Mouse (Mus musculus): Measurements from ENCODE around the gene Lce1b. TPM values are rescaled to one million over a fixed set of nuclear protein-coding genes. Genes with fewer than 3 reads are reported as not detected.

Lce1b gene
- not detected in 2 replicates for total RNA-seq (2023)

GRCm38 (mm10) chr3:92656826-92657225, at the start of gene Lce1b:
TSS of gene Lce1b (minus strand) at chr3:92656926.

GRCm38 (mm10) chr3:92687110-92687509, 30.4 kb upstream of the Lce1b start, which contains the start of gene Lce1d:
TSS of gene Lce1d (minus strand) at chr3:92687210.

GRCm38 (mm10) chr3:92678947-92679346, 22.2 kb upstream of the Lce1b start, which contains the start of gene Lce1c:
TSS of gene Lce1c (plus strand) at chr3:92679247.

GRCm38 (mm10) chr3:92670215-92670614, 13.5 kb upstream of the Lce1b start, which contains the start of gene Lce1a2:
TSS of gene Lce1a2 (minus strand) at chr3:92670315.

GRCm38 (mm10) chr3:92648207-92648606, 8.5 kb downstream of the Lce1b start, which contains the start of gene Lce1a1:
TSS of gene Lce1a1 (minus strand) at chr3:92648307.

GRCm38 (mm10) chr3:92621560-92621959, 35.2 kb downstream of the Lce1b start, which contains the start of gene Lce6a:
TSS of gene Lce6a (minus strand) at chr3:92621660.

GRCm38 (mm10) chr3:92607392-92607791, 49.3 kb downstream of the Lce1b start, which contains the start of gene 2210017I01Rik:
TSS of gene 2210017I01Rik (minus strand) at chr3:92607492.

Other genes with a start within 250 kb of the Lce1b start
- gene Sprr2i, start 248.9 kb downstream of the Lce1b start, total RNA-seq (2023), result not detected in 2 replicates
- gene Sprr2j-ps, start 238.8 kb downstream of the Lce1b start, total RNA-seq (2023), result not detected in 2 replicates
- 2.2 TPM in 1 of 2 replicates, not detected in the other for gene Gm9774, start 227.5 kb downstream of the Lce1b start, total RNA-seq (2023)
- not detected in 2 replicates for gene Sprr2k, start 224.3 kb downstream of the Lce1b start, total RNA-seq (2023)
- not detected in 2 replicates for gene Sprr1b, start 218.1 kb downstream of the Lce1b start, total RNA-seq (2023)
- gene Sprr3, start 198.2 kb downstream of the Lce1b start, total RNA-seq (2023), result not detected in 2 replicates
- not detected in 2 replicates for gene Sprr1a, start 171.0 kb downstream of the Lce1b start, total RNA-seq (2023)
- not detected in 2 replicates for gene Sprr4, start 156.4 kb downstream of the Lce1b start, total RNA-seq (2023)
- not detected in 2 replicates for gene 2310046K23Rik, start 122.4 kb downstream of the Lce1b start, total RNA-seq (2023)
- not detected in 2 replicates for gene Ivl, start 83.2 kb downstream of the Lce1b start, total RNA-seq (2023)
- not detected in 2 replicates for gene Smcp, start 67.9 kb downstream of the Lce1b start, total RNA-seq (2023)
- not detected in 2 replicates for gene 2210017I01Rik, start 49.4 kb downstream of the Lce1b start, total RNA-seq (2023)
- gene Lce6a, start 35.3 kb downstream of the Lce1b start, total RNA-seq (2023), result not detected in 2 replicates
- not detected in 2 replicates for gene Lce1a1, start 8.6 kb downstream of the Lce1b start, total RNA-seq (2023)
- gene Lce1a2, start 13.4 kb upstream of the Lce1b start, total RNA-seq (2023), result not detected in 2 replicates
- not detected in 2 replicates for gene Lce1c, start 22.3 kb upstream of the Lce1b start, total RNA-seq (2023)
- not detected in 2 replicates for gene Lce1d, start 30.3 kb upstream of the Lce1b start, total RNA-seq (2023)
- gene Lce1e, start 52.1 kb upstream of the Lce1b start, total RNA-seq (2023), result not detected in 2 replicates
- not detected in 2 replicates for gene Lce1f, start 63.4 kb upstream of the Lce1b start, total RNA-seq (2023)
- not detected in 2 replicates for gene Gm38119, start 82.2 kb upstream of the Lce1b start, total RNA-seq (2023)
- gene Lce1g, start 95.4 kb upstream of the Lce1b start, total RNA-seq (2023), result not detected in 2 replicates
- gene Lce1h, start 108.1 kb upstream of the Lce1b start, total RNA-seq (2023), result not detected in 2 replicates
- gene Lce1i, start 122.0 kb upstream of the Lce1b start, total RNA-seq (2023), result not detected in 2 replicates
- gene Lce1j, start 133.6 kb upstream of the Lce1b start, total RNA-seq (2023), result not detected in 2 replicates
- gene Lce1k, start 151.0 kb upstream of the Lce1b start, total RNA-seq (2023), result not detected in 2 replicates
- not detected in 2 replicates for gene Kprp, start 170.3 kb upstream of the Lce1b start, total RNA-seq (2023)
- not detected in 2 replicates for gene Lce1l, start 194.4 kb upstream of the Lce1b start, total RNA-seq (2023)
- not detected in 2 replicates for gene 2310050C09Rik, start 213.3 kb upstream of the Lce1b start, total RNA-seq (2023)